Mouse (Mus musculus) hindbrain, embryonic 14.5 days (tissue): ENCODE data around the gene Mafb. TPM values are rescaled to one million over a fixed set of nuclear protein-coding genes. Genes with fewer than 3 reads are reported as not detected.

Source experiments
- ATAC-seq: fragments of 200-750 bp; cut with Nextera tagmentation; 2 replicates; pipeline ENCODE4 v1.8.0; 2017; ENCODE audit warnings: moderate number of reproducible peaks, mild to moderate bottlenecking, moderate TSS enrichment, moderate library complexity; ENCODE audit not compliant: low FRiP score
- DNase-seq: peaks from one replicate; pipeline ENCODE4 v3.0.0-alpha.2; 2015; ENCODE audit warnings: low spot score
- H3K27ac ChIP-seq: fragments of 300-500 bp; sonication (generic); 2 replicates; pipeline ENCODE4 v1.5.1; 2014; ENCODE audit warnings: mild to moderate bottlenecking, moderate library complexity
- H3K27me3 ChIP-seq: fragments of 300-500 bp; sonication (generic); 2 replicates; pipeline ENCODE4 v1.6.1; 2014; ENCODE audit warnings: mild to moderate bottlenecking, low read length, mixed read lengths; ENCODE audit not compliant: control insufficient read depth, insufficient read depth
- H3K36me3 ChIP-seq: fragments of 300-500 bp; sonication (generic); replicated peaks from 2 replicates; pipeline ENCODE4 v1.6.1; 2014; ENCODE audit not compliant: control insufficient read depth, insufficient read depth
- H3K4me1 ChIP-seq: fragments of 300-500 bp; sonication (generic); replicated peaks from 2 replicates; pipeline ENCODE4 v1.6.1; 2014; ENCODE audit warnings: antibody characterized with exemption, low read length, mixed read lengths; ENCODE audit not compliant: control insufficient read depth, insufficient read depth
- H3K4me2 ChIP-seq: fragments of 300-500 bp; sonication (generic); replicated peaks from 2 replicates; pipeline ENCODE4 v1.6.1; 2014; ENCODE audit warnings: mild to moderate bottlenecking, moderate library complexity
- H3K4me3 ChIP-seq: fragments of 300-500 bp; sonication (generic); replicated peaks from 2 replicates; pipeline ENCODE4 v1.5.1; 2014; ENCODE audit warnings: mild to moderate bottlenecking, low read length
- H3K9ac ChIP-seq: fragments of 300-500 bp; sonication (generic); 2 replicates; pipeline ENCODE4 v1.6.1; 2014
- H3K9me3 ChIP-seq: fragments of 300-500 bp; sonication (generic); 2 replicates; pipeline ENCODE4 v1.6.1; 2016; ENCODE audit warnings: low read length; ENCODE audit not compliant: control insufficient read depth
- WGBS: fragments of 180-500 bp; shearing (Covaris S2); extraction: QIAGEN DNeasy Blood & Tissue Kit; methylation state at CpG from one replicate; pipeline ENCODE4 v1.1.7; 2014; 5-methylcytosine and 5-hydroxymethylcytosine counted together
- polyA plus RNA-seq: library from polyadenylated mRNA; unstranded; fragments of >200 nt; fragmentation: Nextera tagmentation; extraction: Ambion mirVana; gene quantifications from 2 replicates; pipeline ENCODE4 v1.2.1, GENCODE M21; 2014

The Mafb gene
- polyA plus RNA-seq, 1 experiment from 2014 or later, result 29.0 TPM

GRCm38 (mm10) chr2:160365107-160365911 lies 1.6 kb downstream of the Mafb start:
- no peak for ATAC-seq
- Histone ChIP-seq H3K4me1 (peaks cover 16% of the 10 kb centered on the region; the same call in 1 of the 2 replicates), H3K27ac (peak overlapping the region; percentile 41; the same call in 1 of the 2 replicates), H3K36me3 (no peaks in the 10 kb centered on the region), H3K9ac (peak overlapping the region; percentile 68), H3K4me2 (peak overlapping the region; percentile 75), H3K4me3 (peak overlapping the region; percentile 48), H3K27me3 (peaks cover 82% of the 10 kb centered on the region), H3K9me3 (no peaks in the 10 kb centered on the region)
- WGBS, result 1% methylated on average over 50 of the region's 50 CpGs
- DNase-seq, result no peak

- Histone ChIP-seq H3K27ac (no peak overlapping the region), H3K9ac (peak overlapping the region; percentile 32; the same call in 1 of the 2 replicates), H3K4me3 (peak overlapping the region; percentile 48), H3K4me1 (peaks cover 16% of the 10 kb centered on the region; the same call in 1 of the 2 replicates), H3K27me3 (peaks cover 82% of the 10 kb centered on the region), H3K9me3 (no peaks in the 10 kb centered on the region), H3K36me3 (no peaks in the 10 kb centered on the region), H3K4me2 (peak overlapping the region; percentile 75)
- DNase-seq (no peak), ATAC-seq (no peak)
- 1% methylated on average over 12 of the region's 12 CpGs for WGBS
Observed at GRCm38 (mm10) chr2:160364666-160365065, 2.2 kb downstream of the Mafb start.

DNA sequence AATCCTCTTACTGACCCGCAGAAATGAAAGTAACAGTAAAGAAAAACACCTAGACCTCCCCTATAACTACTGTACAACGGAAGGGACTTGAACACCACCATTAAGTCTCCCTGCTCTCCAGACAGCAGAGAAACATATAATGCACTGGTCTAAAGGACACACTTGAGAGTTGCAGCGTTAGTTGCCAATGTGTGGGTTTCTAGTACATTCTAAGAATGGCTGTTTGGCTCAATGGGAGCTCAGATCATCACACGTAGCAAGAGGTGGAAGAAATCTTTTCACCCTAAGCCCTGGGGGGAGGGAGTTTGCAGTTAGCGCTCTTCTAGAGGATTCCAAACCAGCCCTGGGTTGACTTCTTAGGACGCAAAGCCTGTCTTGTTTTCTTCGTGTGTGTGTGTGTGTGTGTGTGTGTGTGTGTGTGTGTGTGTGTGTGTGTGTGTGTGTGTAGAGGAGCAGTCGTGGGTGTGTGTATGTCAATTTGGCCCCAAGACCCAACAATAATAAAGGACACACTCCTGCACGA lies 2.7 kb downstream of the Mafb start:
- Histone ChIP-seq H3K4me2 (peak overlapping the region; percentile 75), H3K4me1 (peaks cover 14% of the 10 kb centered on the region; the same call in 1 of the 2 replicates), H3K9me3 (no peaks in the 10 kb centered on the region), H3K36me3 (no peaks in the 10 kb centered on the region), H3K27ac (no peak overlapping the region), H3K27me3 (peaks cover 82% of the 10 kb centered on the region), H3K9ac (peak overlapping the region; percentile 32; the same call in 1 of the 2 replicates), H3K4me3 (peak overlapping the region; percentile 48)
- no peak for ATAC-seq
- DNase-seq, result peak; percentile 28
- 3% methylated on average over 9 of the region's 9 CpGs for WGBS

GRCm38 (mm10) chr2:160363201-160363600 lies 3.7 kb downstream of the Mafb start:
- H3K4me2 ChIP-seq, result peak overlapping the region; percentile 28
- no peak for DNase-seq

DNA sequence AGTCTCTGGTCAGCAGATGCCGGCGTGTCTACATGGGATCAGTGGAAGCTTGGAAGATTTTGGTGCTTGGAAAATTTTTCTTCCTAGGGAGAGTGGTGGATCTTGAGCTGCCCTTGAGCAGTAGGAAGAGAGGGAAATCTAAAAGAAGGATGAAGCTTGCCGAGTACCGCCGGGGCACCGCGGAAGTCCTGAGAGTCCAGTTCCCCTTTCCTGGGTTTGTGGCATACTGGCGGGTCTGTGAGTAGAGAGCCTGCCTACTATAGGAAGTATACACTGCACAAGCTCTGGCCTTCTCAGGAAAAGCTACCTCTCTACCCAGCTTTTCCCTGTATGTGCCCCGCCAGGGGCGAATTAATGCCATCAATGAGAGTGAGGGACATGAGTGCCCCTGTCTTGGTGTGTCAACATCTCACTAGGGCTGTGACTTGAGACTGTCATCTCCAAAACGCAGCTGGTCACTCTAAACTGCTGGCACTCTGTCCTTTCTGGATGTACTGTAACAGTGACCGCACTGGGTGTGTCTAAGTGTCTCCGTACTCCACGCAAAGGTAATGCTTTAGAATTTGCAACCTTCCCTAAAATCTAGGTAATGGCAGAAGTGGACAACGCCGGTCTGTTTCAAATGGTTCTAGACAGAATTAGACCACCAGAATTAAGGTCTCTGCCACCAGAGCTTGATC lies 5.3 kb downstream of the Mafb start:
- ATAC-seq (no peak), DNase-seq (no peak)
- Histone ChIP-seq H3K9me3 (no peaks in the 10 kb centered on the region), H3K4me3 (no peak overlapping the region), H3K4me2 (peak overlapping the region; percentile 28; the same call in 1 of the 2 replicates), H3K4me1 (peaks cover 8% of the 10 kb centered on the region; the same call in 1 of the 2 replicates), H3K27ac (no peak overlapping the region), H3K9ac (no peak overlapping the region), H3K27me3 (peaks cover 91% of the 10 kb centered on the region), H3K36me3 (no peaks in the 10 kb centered on the region)
- WGBS, result 14% methylated on average over 16 of the region's 16 CpGs

More at GRCm38 (mm10) chr2:160363201-160363600, 3.7 kb downstream of the Mafb start:
- 21% methylated on average over 4 of the region's 4 CpGs for WGBS
- Histone ChIP-seq H3K36me3 (no peaks in the 10 kb centered on the region), H3K4me3 (peak overlapping the region; percentile 48), H3K4me1 (peaks cover 9% of the 10 kb centered on the region; the same call in 1 of the 2 replicates), H3K27ac (no peak overlapping the region), H3K9me3 (no peaks in the 10 kb centered on the region), H3K9ac (no peak overlapping the region), H3K27me3 (peaks cover 82% of the 10 kb centered on the region)
- ATAC-seq, result no peak

DNA sequence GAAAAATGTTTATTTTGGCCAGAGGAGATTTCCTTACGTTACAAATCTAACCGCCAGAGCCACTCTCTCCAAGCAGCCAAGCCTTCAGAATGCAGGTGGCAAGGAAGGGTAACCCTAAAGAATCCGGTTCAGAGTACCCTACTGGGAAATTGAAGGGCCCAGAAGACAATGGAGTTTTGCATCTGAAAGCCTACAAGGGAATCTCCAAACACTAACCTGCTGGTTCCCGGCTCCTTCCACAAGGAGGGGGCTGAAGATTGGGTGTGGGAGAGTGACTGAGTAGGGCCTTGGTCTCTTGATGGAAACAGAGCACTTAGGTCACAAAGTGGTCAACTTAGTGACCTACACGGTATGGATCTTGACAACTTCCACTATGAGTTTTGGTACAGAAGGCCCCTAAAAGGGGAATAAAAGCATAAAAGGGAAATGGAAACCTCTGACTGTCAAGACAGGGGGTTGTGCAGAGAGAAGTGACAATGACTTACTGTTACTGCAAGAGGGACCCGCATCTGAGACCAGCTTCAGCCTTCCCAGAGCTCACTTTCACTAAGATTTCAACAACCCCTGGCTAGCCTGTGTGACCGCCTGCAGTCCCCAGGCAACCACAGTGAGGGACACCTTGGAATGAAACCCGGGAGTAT lies 6.5 kb downstream of the Mafb start:
- DNase-seq (no peak), ATAC-seq (no peak)
- no peaks in the 10 kb centered on the region for H3K9me3 ChIP-seq
- no peak overlapping the region for H3K27ac ChIP-seq
- H3K4me2 ChIP-seq, result no peak overlapping the region
- H3K36me3 ChIP-seq, result no peaks in the 10 kb centered on the region
- 9% methylated on average over 8 of the region's 8 CpGs for WGBS
- peaks cover 82% of the 10 kb centered on the region for H3K27me3 ChIP-seq
- H3K9ac ChIP-seq, result no peak overlapping the region
- no peak overlapping the region for H3K4me3 ChIP-seq
- no peaks in the 10 kb centered on the region; the same call in 1 of the 2 replicates for H3K4me1 ChIP-seq

GRCm38 (mm10) chr2:160358896-160359295 lies 8.0 kb downstream of the Mafb start:
- Histone ChIP-seq H3K4me2 (no peak overlapping the region), H3K9me3 (no peaks in the 10 kb centered on the region), H3K27me3 (peaks cover 72% of the 10 kb centered on the region), H3K27ac (no peak overlapping the region), H3K36me3 (no peaks in the 10 kb centered on the region), H3K4me1 (no peaks in the 10 kb centered on the region; the same call in 1 of the 2 replicates), H3K4me3 (no peak overlapping the region), H3K9ac (no peak overlapping the region)
- DNase-seq (no peak), ATAC-seq (no peak)
- WGBS, result 8% methylated on average over 4 of the region's 4 CpGs

DNA sequence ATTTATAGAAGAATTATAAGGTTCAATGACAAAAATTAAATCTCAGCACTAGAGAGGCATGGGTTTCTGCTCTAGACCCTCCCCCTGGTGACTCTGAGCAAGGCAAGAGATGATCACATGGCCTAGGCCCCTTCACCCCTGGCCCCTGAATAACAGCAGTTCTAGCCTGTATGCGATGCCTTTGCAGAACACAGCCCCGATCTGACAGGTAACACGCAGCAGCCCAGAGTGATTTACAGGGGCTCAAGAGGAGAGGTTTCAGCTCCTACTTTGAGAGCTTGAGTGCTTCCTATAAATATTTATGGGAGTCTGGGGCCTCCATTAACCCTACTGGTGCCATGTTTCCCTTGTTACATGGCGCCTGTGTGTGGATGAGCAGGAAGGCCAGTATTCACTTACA lies 9.4 kb downstream of the Mafb start:
- WGBS, result 36% methylated on average over 4 of the region's 4 CpGs
- DNase-seq (no peak), ATAC-seq (no peak)
- H3K4me2 ChIP-seq, result no peak overlapping the region
- no peak overlapping the region for H3K4me3 ChIP-seq
- no peak overlapping the region for H3K9ac ChIP-seq
- no peaks in the 10 kb centered on the region for H3K36me3 ChIP-seq
- peaks cover 58% of the 10 kb centered on the region for H3K27me3 ChIP-seq
- H3K9me3 ChIP-seq, result no peaks in the 10 kb centered on the region
- no peaks in the 10 kb centered on the region; the same call in 1 of the 2 replicates for H3K4me1 ChIP-seq
- no peak overlapping the region for H3K27ac ChIP-seq
